Mouse (Mus musculus) hindbrain, embryonic 13.5 days (tissue): ENCODE measurements at regions not wholly inside any gene's neighbourhood (a gene's known extent, or its start where the extent isn't known, plus 50 kb on each side); places are given as distances from the start of the nearest gene placed in this dataset.

Source experiments
- ATAC-seq: fragments of 200-750 bp; cut with Nextera tagmentation; 2 replicates; pipeline ENCODE4 v1.8.0; 2017; ENCODE audit warnings: moderate TSS enrichment; ENCODE audit not compliant: low FRiP score
- H3K27ac ChIP-seq: fragments of 300-500 bp; sonication (generic); 2 replicates; pipeline ENCODE4 v1.5.1; 2015; ENCODE audit warnings: inconsistent platforms, mild to moderate bottlenecking, moderate library complexity
- H3K27me3 ChIP-seq: fragments of 300-500 bp; sonication (generic); 2 replicates; pipeline ENCODE4 v1.6.1; 2015; ENCODE audit warnings: mild to moderate bottlenecking, inconsistent platforms
- H3K36me3 ChIP-seq: fragments of 300-500 bp; sonication (generic); 2 replicates; pipeline ENCODE4 v1.6.1; 2015; ENCODE audit warnings: mild to moderate bottlenecking, inconsistent platforms
- H3K4me1 ChIP-seq: fragments of 300-500 bp; sonication (generic); replicated peaks from 2 replicates; pipeline ENCODE4 v1.6.1; 2015; ENCODE audit warnings: inconsistent platforms
- H3K4me2 ChIP-seq: fragments of 300-500 bp; sonication (generic); 2 replicates; pipeline ENCODE4 v1.6.1; 2015; ENCODE audit warnings: inconsistent platforms, mild to moderate bottlenecking, moderate library complexity
- H3K4me3 ChIP-seq: fragments of 300-500 bp; sonication (generic); 2 replicates; pipeline ENCODE4 v1.5.1; 2015; ENCODE audit warnings: mild to moderate bottlenecking, inconsistent platforms
- H3K9ac ChIP-seq: fragments of 300-500 bp; sonication (generic); 2 replicates; pipeline ENCODE4 v1.6.1; 2015; ENCODE audit warnings: mild to moderate bottlenecking, inconsistent platforms
- H3K9me3 ChIP-seq: fragments of 300-500 bp; sonication (generic); 2 replicates; pipeline ENCODE4 v1.6.1; 2016; ENCODE audit warnings: inconsistent platforms
- WGBS: fragments of 180-500 bp; shearing (Covaris S2); methylation state at CpG from one replicate; pipeline ENCODE4 v1.1.7; 2015; 5-methylcytosine and 5-hydroxymethylcytosine counted together

- Histone ChIP-seq H3K36me3 (no peaks in the 10 kb centered on the region), H3K4me2 (no peak overlapping the region), H3K4me1 (peaks cover 1% of the 10 kb centered on the region), H3K9ac (no peak overlapping the region), H3K9me3 (no peaks in the 10 kb centered on the region), H3K27me3 (no peaks in the 10 kb centered on the region), H3K27ac (no peak overlapping the region), H3K4me3 (no peak overlapping the region)
- WGBS, result 77% methylated on average over 3 of the region's 3 CpGs
- no peak for ATAC-seq
Measured at GRCm38 (mm10) chr1:33031991-33032390, 484.9 kb upstream of the Gm5415 start.

GRCm38 (mm10) chr1:33026683-33027415 is 479.8 kb upstream of the Gm5415 start:
- ATAC-seq, result peak; percentile 73
- WGBS, result 31% methylated on average over 8 of the region's 8 CpGs
- Histone ChIP-seq H3K9ac (no peak overlapping the region), H3K27ac (no peak overlapping the region), H3K9me3 (no peaks in the 10 kb centered on the region), H3K27me3 (no peaks in the 10 kb centered on the region), H3K4me3 (no peak overlapping the region), H3K4me1 (peaks cover 12% of the 10 kb centered on the region), H3K4me2 (no peak overlapping the region), H3K36me3 (no peaks in the 10 kb centered on the region)

GRCm38 (mm10) chr1:33025379-33025778 is 478.3 kb upstream of the Gm5415 start:
- Histone ChIP-seq H3K4me1 (peaks cover 12% of the 10 kb centered on the region), H3K9ac (no peak overlapping the region), H3K36me3 (no peaks in the 10 kb centered on the region), H3K9me3 (no peaks in the 10 kb centered on the region), H3K4me3 (no peak overlapping the region), H3K4me2 (no peak overlapping the region), H3K27me3 (no peaks in the 10 kb centered on the region), H3K27ac (no peak overlapping the region)
- 52% methylated on average over 7 of the region's 7 CpGs for WGBS
- 0 out of 2 replicates have a peak, but pooled peaks have one; percentile 45 for ATAC-seq

- H3K27ac ChIP-seq, result no peak overlapping the region
- no peak overlapping the region for H3K4me2 ChIP-seq
- no peaks in the 10 kb centered on the region for H3K36me3 ChIP-seq
- H3K9me3 ChIP-seq, result no peaks in the 10 kb centered on the region
- H3K27me3 ChIP-seq, result no peaks in the 10 kb centered on the region
- no peak for ATAC-seq
- no peak overlapping the region for H3K4me3 ChIP-seq
- WGBS, result 83% methylated on average over 4 of the region's 4 CpGs
- peaks cover 12% of the 10 kb centered on the region for H3K4me1 ChIP-seq
- H3K9ac ChIP-seq, result no peak overlapping the region
Measured at GRCm38 (mm10) chr1:33022852-33023251, 475.8 kb upstream of the Gm5415 start.

- Histone ChIP-seq H3K36me3 (no peaks in the 10 kb centered on the region), H3K4me3 (no peak overlapping the region), H3K4me1 (no peaks in the 10 kb centered on the region), H3K27ac (no peak overlapping the region), H3K9me3 (no peaks in the 10 kb centered on the region), H3K4me2 (no peak overlapping the region), H3K27me3 (no peaks in the 10 kb centered on the region), H3K9ac (no peak overlapping the region)
- no peak for ATAC-seq
- 85% methylated on average over 3 of the region's 3 CpGs for WGBS
Measured at GRCm38 (mm10) chr1:33003992-33004391, 456.9 kb upstream of the Gm5415 start.

GRCm38 (mm10) chr1:32964957-32965356 is 417.9 kb upstream of the Gm5415 start:
- no peaks in the 10 kb centered on the region for H3K36me3 ChIP-seq
- H3K9ac ChIP-seq, result no peak overlapping the region
- H3K4me2 ChIP-seq, result no peak overlapping the region
- no peaks in the 10 kb centered on the region for H3K4me1 ChIP-seq
- no peaks in the 10 kb centered on the region for H3K9me3 ChIP-seq
- no peaks in the 10 kb centered on the region for H3K27me3 ChIP-seq
- H3K4me3 ChIP-seq, result no peak overlapping the region
- H3K27ac ChIP-seq, result no peak overlapping the region
- 67% methylated on average over 3 of the region's 3 CpGs for WGBS
- no peak for ATAC-seq

GRCm38 (mm10) chr1:32959316-32959715 is 412.2 kb upstream of the Gm5415 start:
- no peak overlapping the region for H3K27ac ChIP-seq
- H3K36me3 ChIP-seq, result no peaks in the 10 kb centered on the region
- no peak overlapping the region for H3K4me2 ChIP-seq
- no peak overlapping the region for H3K4me3 ChIP-seq
- no peaks in the 10 kb centered on the region for H3K9me3 ChIP-seq
- no peak overlapping the region for H3K9ac ChIP-seq
- H3K4me1 ChIP-seq, result no peaks in the 10 kb centered on the region
- ATAC-seq, result no peak
- no peaks in the 10 kb centered on the region for H3K27me3 ChIP-seq
- WGBS, result 86% methylated on average over 6 of the region's 6 CpGs

- no peaks in the 10 kb centered on the region for H3K27me3 ChIP-seq
- no peak for ATAC-seq
- H3K4me2 ChIP-seq, result no peak overlapping the region
- H3K9me3 ChIP-seq, result no peaks in the 10 kb centered on the region
- WGBS, result 77% methylated on average over 4 of the region's 4 CpGs
- no peak overlapping the region for H3K4me3 ChIP-seq
- 0 out of 2 replicates have a peak, but pooled peaks cover 3% of the 10 kb centered on the region for H3K4me1 ChIP-seq
- H3K27ac ChIP-seq, result no peak overlapping the region
- no peak overlapping the region for H3K9ac ChIP-seq
- no peaks in the 10 kb centered on the region for H3K36me3 ChIP-seq
Measured at GRCm38 (mm10) chr1:32946254-32946653, 399.2 kb upstream of the Gm5415 start.

- Histone ChIP-seq H3K4me1 (0 out of 2 replicates have a peak, but pooled peaks cover 2% of the 10 kb centered on the region), H3K9ac (no peak overlapping the region), H3K27ac (no peak overlapping the region), H3K9me3 (no peaks in the 10 kb centered on the region), H3K4me3 (no peak overlapping the region), H3K27me3 (no peaks in the 10 kb centered on the region), H3K36me3 (no peaks in the 10 kb centered on the region), H3K4me2 (no peak overlapping the region)
- no peak; the same call in 1 of the 2 replicates for ATAC-seq
- WGBS, result 65% methylated on average over 3 of the region's 3 CpGs
Measured at GRCm38 (mm10) chr1:32930381-32930780, 383.3 kb upstream of the Gm5415 start.

GRCm38 (mm10) chr1:32902437-32902836 is 355.3 kb upstream of the Gm5415 start:
- Histone ChIP-seq H3K4me2 (no peak overlapping the region), H3K27ac (no peak overlapping the region), H3K9ac (no peak overlapping the region), H3K4me1 (no peaks in the 10 kb centered on the region), H3K4me3 (no peak overlapping the region), H3K9me3 (no peaks in the 10 kb centered on the region), H3K27me3 (no peaks in the 10 kb centered on the region), H3K36me3 (no peaks in the 10 kb centered on the region)
- ATAC-seq, result no peak

- H3K9ac ChIP-seq, result no peak overlapping the region
- no peak overlapping the region for H3K27ac ChIP-seq
- no peaks in the 10 kb centered on the region for H3K4me1 ChIP-seq
- no peaks in the 10 kb centered on the region for H3K36me3 ChIP-seq
- H3K27me3 ChIP-seq, result no peaks in the 10 kb centered on the region
- H3K4me3 ChIP-seq, result no peak overlapping the region
- no peaks in the 10 kb centered on the region for H3K9me3 ChIP-seq
- no peak overlapping the region for H3K4me2 ChIP-seq
- ATAC-seq, result no peak
Measured at GRCm38 (mm10) chr1:32887728-32888127, 340.6 kb upstream of the Gm5415 start.

GRCm38 (mm10) chr1:32872920-32873319 is 325.8 kb upstream of the Gm5415 start:
- Histone ChIP-seq H3K36me3 (no peaks in the 10 kb centered on the region), H3K4me1 (no peaks in the 10 kb centered on the region), H3K4me3 (no peak overlapping the region), H3K9me3 (no peaks in the 10 kb centered on the region), H3K4me2 (no peak overlapping the region), H3K9ac (no peak overlapping the region), H3K27ac (no peak overlapping the region; the same call in 1 of the 2 replicates), H3K27me3 (no peaks in the 10 kb centered on the region)
- peak; percentile 39; the same call in 1 of the 2 replicates for ATAC-seq
- 77% methylated on average over 8 of the region's 8 CpGs for WGBS

GRCm38 (mm10) chr1:32866111-32866510 is 319.0 kb upstream of the Gm5415 start:
- no peaks in the 10 kb centered on the region for H3K9me3 ChIP-seq
- H3K27me3 ChIP-seq, result no peaks in the 10 kb centered on the region
- no peak for ATAC-seq
- no peaks in the 10 kb centered on the region for H3K4me1 ChIP-seq
- no peak overlapping the region for H3K27ac ChIP-seq
- no peak overlapping the region for H3K9ac ChIP-seq
- no peaks in the 10 kb centered on the region for H3K36me3 ChIP-seq
- no peak overlapping the region for H3K4me3 ChIP-seq
- WGBS, result 95% methylated on average over 1 of the region's 1 CpGs
- no peak overlapping the region for H3K4me2 ChIP-seq
